Mouse (Mus musculus) ovary, postnatal 36 days (tissue): ENCODE data around the gene Cgrrf1.
A peak's percentile ranks its signal among the peaks of the same experiment; 100 is the strongest.

Experiments
- DNase-seq: peaks from one replicate; pipeline ENCODE4 v3.0.0; 2022; ENCODE audit warnings: low spot score, mixed read lengths

Gene Cgrrf1

GRCm38 (mm10) chr14:46885891-46886301, 54.0 kb downstream of the Cgrrf1 start:
- peak; percentile 11 for DNase-seq

DNA sequence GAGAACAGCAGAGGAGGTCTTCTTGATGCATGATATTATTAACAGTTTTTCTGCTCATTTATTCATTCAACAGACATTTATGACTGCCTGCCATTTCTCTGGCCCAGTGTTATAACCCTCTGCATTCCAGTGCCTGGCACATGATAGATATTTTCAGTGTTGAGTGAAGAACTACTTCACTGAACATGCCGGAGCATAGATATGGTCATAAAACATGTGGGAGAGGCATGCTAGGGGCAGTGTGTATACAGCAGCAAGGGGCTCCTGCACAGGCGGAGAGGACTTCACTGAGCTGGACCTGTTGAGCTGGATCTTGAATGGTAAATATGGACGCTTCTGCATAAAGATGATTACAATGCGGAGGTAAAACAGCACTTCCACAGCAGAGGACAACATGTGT, 57.2 kb downstream of the Cgrrf1 start:
- no peak for DNase-seq

- no peak for DNase-seq
These were observed 62.0 kb downstream of the Cgrrf1 start for GRCm38 (mm10) chr14:46893961-46894360.

GRCm38 (mm10) chr14:46897953-46898352, 66.0 kb downstream of the Cgrrf1 start:
- no peak for DNase-seq

DNA sequence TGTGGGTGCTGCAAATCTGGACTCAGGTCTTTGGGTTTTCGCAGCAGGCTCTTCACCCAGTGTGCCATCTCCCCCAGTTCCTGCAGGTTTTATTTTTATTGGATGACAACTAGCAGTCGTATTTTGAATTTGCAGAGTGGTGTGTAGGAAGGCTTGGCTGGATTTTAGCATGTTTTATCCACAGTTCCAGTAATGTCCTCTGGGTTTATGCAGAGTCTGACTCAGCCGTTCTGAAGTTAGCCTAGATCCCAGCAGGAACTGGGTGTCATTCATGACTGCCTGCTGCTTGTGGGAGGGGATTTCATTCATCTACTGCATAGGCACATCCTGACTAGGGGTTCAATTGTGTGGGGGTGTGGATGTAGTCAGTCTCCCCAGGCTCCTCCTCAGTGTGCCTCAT, 66.7 kb downstream of the Cgrrf1 start:
- DNase-seq: no peak

GRCm38 (mm10) chr14:46902498-46903087, 70.7 kb downstream of the Cgrrf1 start:
- DNase-seq: no peak
